Comparison of ENCODE assay signal across 8 mouse cellular contexts in genomic region chr9:106417841-106418625, GRCm38 (mm10). TPM values are rescaled to one million over a fixed set of nuclear protein-coding genes. Genes with fewer than 3 reads are reported as not detected.
A peak's percentile ranks its signal among the peaks of the same experiment; 100 is the strongest.
DNase-seq lines count a peak whose midpoint lies in the region; ATAC-seq and TF ChIP-seq lines count a peak whose summit lies in the region.

No protein-coding gene starts in this region.

- 0 out of 2 replicates have a peak, but pooled peaks cover 3% of the 10 kb centered on the region for H3K4me1 ChIP-seq in brown adipose tissue, adult 24 weeks (ENCODE audit: control insufficient read depth, insufficient read depth, insufficient read length, low read length)
- H3K4me1 ChIP-seq in forebrain, embryonic 14.5 days (ENCODE audit: control insufficient read depth, insufficient read depth, low read length): peaks cover 22% of the 10 kb centered on the region; the same call in 1 of the 2 replicates
- H3K4me1 ChIP-seq in heart, postnatal 0 days (ENCODE audit: control insufficient read depth, insufficient read depth): peaks cover 13% of the 10 kb centered on the region
- H3K4me1 ChIP-seq in liver, embryonic 13.5 days (replicated peaks): peaks cover 23% of the 10 kb centered on the region
- peaks cover 19% of the 10 kb centered on the region for H3K4me1 ChIP-seq in neural tube, embryonic 11.5 days (ENCODE audit: control insufficient read depth, insufficient read depth, low read length)

- no peaks in the 10 kb centered on the region for H3K79me2 ChIP-seq in C2C12 (ENCODE audit: control insufficient read depth, insufficient read depth)

- H3K79me3 ChIP-seq in C2C12 (ENCODE audit: low read depth): no peaks in the 10 kb centered on the region

- no peak overlapping the region for H3K4me3 ChIP-seq in C2C12 (ENCODE audit: insufficient read depth, poor library complexity, severe bottlenecking)
- H3K4me3 ChIP-seq in brown adipose tissue, adult 24 weeks (ENCODE audit: insufficient read depth, low read depth, low read length): 0 out of 2 replicates have a peak overlapping the region, but pooled peaks have one; percentile 9
- peak overlapping the region; percentile 16 for H3K4me3 ChIP-seq in forebrain, embryonic 14.5 days (ENCODE audit: low read depth, low read length)
- peak overlapping the region; percentile 23 for H3K4me3 ChIP-seq in heart, postnatal 0 days (ENCODE audit: low read depth, low read length)
- peak overlapping the region; percentile 30; the same call in 1 of the 2 replicates for H3K4me3 ChIP-seq in liver, embryonic 13.5 days (replicated peaks)
- H3K4me3 ChIP-seq in neural tube, embryonic 11.5 days (ENCODE audit: low read depth, low read length): peak overlapping the region; percentile 16

- peak overlapping the region; percentile 62 for H3K9ac ChIP-seq in forebrain, embryonic 14.5 days (ENCODE audit: low read length)
- H3K9ac ChIP-seq in heart, postnatal 0 days (replicated peaks; ENCODE audit: low read depth, low read length): peak overlapping the region; percentile 17
- peak overlapping the region; percentile 31; the same call in 1 of the 2 replicates for H3K9ac ChIP-seq in liver, embryonic 13.5 days
- peak overlapping the region; percentile 32 for H3K9ac ChIP-seq in neural tube, embryonic 11.5 days (ENCODE audit: low read length)

- no peaks in the 10 kb centered on the region for H3K9me3 ChIP-seq in forebrain, embryonic 14.5 days (replicated peaks; ENCODE audit: control insufficient read depth, low read length)
- H3K9me3 ChIP-seq in heart, postnatal 0 days (replicated peaks; ENCODE audit: control insufficient read depth, low read length): no peaks in the 10 kb centered on the region
- H3K9me3 ChIP-seq in liver, embryonic 13.5 days (replicated peaks): no peaks in the 10 kb centered on the region
- no peaks in the 10 kb centered on the region for H3K9me3 ChIP-seq in neural tube, embryonic 11.5 days (ENCODE audit: control insufficient read depth, low read length)

- H3K36me3 ChIP-seq in C2C12 (ENCODE audit: control insufficient read depth, insufficient read depth): no peaks in the 10 kb centered on the region
- no peaks in the 10 kb centered on the region for H3K36me3 ChIP-seq in forebrain, embryonic 14.5 days (ENCODE audit: control insufficient read depth, insufficient read depth, low read length)
- H3K36me3 ChIP-seq in heart, postnatal 0 days (replicated peaks; ENCODE audit: control insufficient read depth, insufficient read depth, low read length): no peaks in the 10 kb centered on the region
- no peaks in the 10 kb centered on the region for H3K36me3 ChIP-seq in liver, embryonic 13.5 days
- H3K36me3 ChIP-seq in neural tube, embryonic 11.5 days (ENCODE audit: control insufficient read depth, insufficient read depth, low read length): no peaks in the 10 kb centered on the region

- TF ChIP-seq EP300 in heart, postnatal 0 days (IDR thresholded peaks at IDR 0.05; ENCODE audit: low read depth): peak; percentile 75

- WGBS in forebrain, embryonic 14.5 days: 15% methylated on average over 29 of the region's 29 CpGs
- WGBS in heart, postnatal 0 days: 14% methylated on average over 29 of the region's 29 CpGs
- WGBS in liver, embryonic 13.5 days (ENCODE audit: insufficient replicate concordance): 18% methylated on average over 29 of the region's 29 CpGs
- WGBS in neural tube, embryonic 11.5 days: 19% methylated on average over 29 of the region's 29 CpGs

- DNase-seq in forebrain, embryonic 14.5 days (ENCODE audit: low spot score): peak; percentile 93
- DNase-seq in heart, postnatal 0 days (ENCODE audit: low spot score): peak; percentile 86
- DNase-seq in kidney, postnatal 36 days: peak; percentile 87 to 93
- DNase-seq in liver, embryonic 13.5 days: no peak
- DNase-seq in neural tube, embryonic 11.5 days (ENCODE audit: low spot score): peak; percentile 64
- peak; percentile 59 for DNase-seq in thymus, postnatal 25 days

- H3K27me3 ChIP-seq in C2C12 (ENCODE audit: control insufficient read depth, insufficient read depth, insufficient read length): no peaks in the 10 kb centered on the region
- H3K27me3 ChIP-seq in forebrain, embryonic 14.5 days (replicated peaks; ENCODE audit: control insufficient read depth, insufficient read depth, low read length): no peaks in the 10 kb centered on the region
- peaks cover 12% of the 10 kb centered on the region; the same call in 1 of the 2 replicates for H3K27me3 ChIP-seq in heart, postnatal 0 days (ENCODE audit: control insufficient read depth, insufficient read depth, low read length)
- H3K27me3 ChIP-seq in liver, embryonic 13.5 days: peaks cover 50% of the 10 kb centered on the region
- H3K27me3 ChIP-seq in neural tube, embryonic 11.5 days (ENCODE audit: control insufficient read depth, insufficient read depth, low read length): no peaks in the 10 kb centered on the region

- no peak overlapping the region for H3K27ac ChIP-seq in brown adipose tissue, adult 24 weeks (replicated peaks; ENCODE audit: low read depth, low read length)
- H3K27ac ChIP-seq in forebrain, embryonic 14.5 days (ENCODE audit: low read depth, low read length): 0 out of 2 replicates have a peak overlapping the region, but pooled peaks have one; percentile 1
- H3K27ac ChIP-seq in heart, postnatal 0 days (ENCODE audit: low read depth): peak overlapping the region; percentile 16; the same call in 1 of the 2 replicates
- H3K27ac ChIP-seq in liver, embryonic 13.5 days: no peak overlapping the region
- no peak overlapping the region for H3K27ac ChIP-seq in neural tube, embryonic 11.5 days (ENCODE audit: low read depth, low read length)

- peak; percentile 76 for ATAC-seq in forebrain, embryonic 14.5 days
- ATAC-seq in heart, postnatal 0 days (ENCODE audit: insufficient read depth, low read depth): peak; percentile 67
- 0 out of 2 replicates have a peak, but pooled peaks have one; percentile 13 for ATAC-seq in liver, embryonic 13.5 days (ENCODE audit: low read depth)
- ATAC-seq in neural tube, embryonic 11.5 days (ENCODE audit: insufficient read depth, low FRiP score, low TSS enrichment): no peak

- TF ChIP-seq CTCF in C2C12 (IDR thresholded peaks at IDR 0.05; ENCODE audit: control insufficient read depth, insufficient read depth, insufficient read length): no peak
- peak; percentile 19; the same call in 1 of the 2 replicates for TF ChIP-seq CTCF in heart, postnatal 0 days (IDR thresholded peaks at IDR 0.05; ENCODE audit: low read depth)

- H3K4me2 ChIP-seq in forebrain, embryonic 14.5 days (ENCODE audit: low read length): peak overlapping the region; percentile 51
- H3K4me2 ChIP-seq in heart, postnatal 0 days (ENCODE audit: low read depth, low read length): peak overlapping the region; percentile 58
- peak overlapping the region; percentile 45 for H3K4me2 ChIP-seq in liver, embryonic 13.5 days
- H3K4me2 ChIP-seq in neural tube, embryonic 11.5 days (ENCODE audit: low read depth): peak overlapping the region; percentile 58

- H3ac ChIP-seq in C2C12 (ENCODE audit: control insufficient read depth, insufficient read length, low read depth): peak overlapping the region; percentile 19

RNA-seq across cellular contexts. Expression of gene Rpl29, which starts 11.2 kb away (rescaled TPM):
- 72.9 TPM for polyA plus RNA-seq in C2C12 (2012; fragmentation: generic; extraction: Trizol)
- 143 and 152 TPM in 2 replicates for polyA plus RNA-seq in brown adipose tissue, adult 24 weeks (2012; ENCODE audit: insufficient read depth, insufficient read length, missing spikeins)
- polyA plus RNA-seq in forebrain, embryonic 14.5 days (2014; fragmentation: Nextera tagmentation; extraction: Ambion mirVana): 718 and 924 TPM in 2 replicates
- 783 and 913 TPM in 2 replicates for total RNA-seq in heart, postnatal 0 days (2014; rRNA removed; ENCODE audit: low replicate concordance)
- 504 and 531 TPM in 2 replicates for polyA plus RNA-seq in heart, postnatal 0 days (2015; fragmentation: Nextera tagmentation; extraction: Ambion mirVana)
- 772 and 835 TPM in 2 replicates for polyA plus RNA-seq in liver, embryonic 13.5 days (2015; fragmentation: Nextera tagmentation; extraction: Ambion mirVana)
- 844 and 856 TPM in 2 replicates for polyA plus RNA-seq in neural tube, embryonic 11.5 days (2014; fragmentation: Nextera tagmentation; extraction: Ambion mirVana)

RNA-seq across cellular contexts. Expression of gene Acy1, which starts 20.1 kb away (rescaled TPM):
- polyA plus RNA-seq in C2C12 (2012; fragmentation: generic; extraction: Trizol): 21.4 TPM
- polyA plus RNA-seq in brown adipose tissue, adult 24 weeks (2012; ENCODE audit: insufficient read depth, insufficient read length, missing spikeins): 3.6 and 6.1 TPM in 2 replicates
- polyA plus RNA-seq in forebrain, embryonic 14.5 days (2014; fragmentation: Nextera tagmentation; extraction: Ambion mirVana): 29.4 and 36.8 TPM in 2 replicates
- total RNA-seq in heart, postnatal 0 days (2014; rRNA removed; ENCODE audit: low replicate concordance): 38.5 and 45.3 TPM in 2 replicates
- polyA plus RNA-seq in heart, postnatal 0 days (2015; fragmentation: Nextera tagmentation; extraction: Ambion mirVana): 19.0 and 20.1 TPM in 2 replicates
- 31.2 and 32.2 TPM in 2 replicates for polyA plus RNA-seq in liver, embryonic 13.5 days (2015; fragmentation: Nextera tagmentation; extraction: Ambion mirVana)
- 32.1 and 33.4 TPM in 2 replicates for polyA plus RNA-seq in neural tube, embryonic 11.5 days (2014; fragmentation: Nextera tagmentation; extraction: Ambion mirVana)

RNA-seq across cellular contexts. Expression of gene Abhd14b, which starts 29.2 kb away (rescaled TPM):
- polyA plus RNA-seq in C2C12 (2012; fragmentation: generic; extraction: Trizol): 6.1 TPM
- polyA plus RNA-seq in brown adipose tissue, adult 24 weeks (2012; ENCODE audit: insufficient read depth, insufficient read length, missing spikeins): 21.5 and 26.4 TPM in 2 replicates
- polyA plus RNA-seq in forebrain, embryonic 14.5 days (2014; fragmentation: Nextera tagmentation; extraction: Ambion mirVana): 5.5 and 5.9 TPM in 2 replicates
- total RNA-seq in heart, postnatal 0 days (2014; rRNA removed; ENCODE audit: low replicate concordance): 14.9 and 46.8 TPM in 2 replicates
- 5.3 and 5.9 TPM in 2 replicates for polyA plus RNA-seq in heart, postnatal 0 days (2015; fragmentation: Nextera tagmentation; extraction: Ambion mirVana)
- 16.7 and 18.2 TPM in 2 replicates for polyA plus RNA-seq in liver, embryonic 13.5 days (2015; fragmentation: Nextera tagmentation; extraction: Ambion mirVana)
- polyA plus RNA-seq in neural tube, embryonic 11.5 days (2014; fragmentation: Nextera tagmentation; extraction: Ambion mirVana): 7.3 and 7.5 TPM in 2 replicates

RNA-seq across cellular contexts. Expression of gene Abhd14a, which starts 29.4 kb away (rescaled TPM):
- 18.4 TPM for polyA plus RNA-seq in C2C12 (2012; fragmentation: generic; extraction: Trizol)
- polyA plus RNA-seq in brown adipose tissue, adult 24 weeks (2012; ENCODE audit: insufficient read depth, insufficient read length, missing spikeins): 12.8 and 12.9 TPM in 2 replicates
- polyA plus RNA-seq in forebrain, embryonic 14.5 days (2014; fragmentation: Nextera tagmentation; extraction: Ambion mirVana): 51.9 and 60.2 TPM in 2 replicates
- total RNA-seq in heart, postnatal 0 days (2014; rRNA removed; ENCODE audit: low replicate concordance): 57.3 and 64.8 TPM in 2 replicates
- 45.8 and 47.1 TPM in 2 replicates for polyA plus RNA-seq in heart, postnatal 0 days (2015; fragmentation: Nextera tagmentation; extraction: Ambion mirVana)
- polyA plus RNA-seq in liver, embryonic 13.5 days (2015; fragmentation: Nextera tagmentation; extraction: Ambion mirVana): 24.4 and 26.3 TPM in 2 replicates
- 33.9 and 38.6 TPM in 2 replicates for polyA plus RNA-seq in neural tube, embryonic 11.5 days (2014; fragmentation: Nextera tagmentation; extraction: Ambion mirVana)

RNA-seq across cellular contexts. Expression of gene Pcbp4, which starts 35.1 kb away (rescaled TPM):
- 294 TPM for polyA plus RNA-seq in C2C12 (2012; fragmentation: generic; extraction: Trizol)
- polyA plus RNA-seq in brown adipose tissue, adult 24 weeks (2012; ENCODE audit: insufficient read depth, insufficient read length, missing spikeins): 12.8 and 14.5 TPM in 2 replicates
- 199 and 226 TPM in 2 replicates for polyA plus RNA-seq in forebrain, embryonic 14.5 days (2014; fragmentation: Nextera tagmentation; extraction: Ambion mirVana)
- total RNA-seq in heart, postnatal 0 days (2014; rRNA removed; ENCODE audit: low replicate concordance): 157 and 188 TPM in 2 replicates
- polyA plus RNA-seq in heart, postnatal 0 days (2015; fragmentation: Nextera tagmentation; extraction: Ambion mirVana): 40.9 and 44.1 TPM in 2 replicates
- polyA plus RNA-seq in liver, embryonic 13.5 days (2015; fragmentation: Nextera tagmentation; extraction: Ambion mirVana): 12.7 and 13.2 TPM in 2 replicates
- 267 and 278 TPM in 2 replicates for polyA plus RNA-seq in neural tube, embryonic 11.5 days (2014; fragmentation: Nextera tagmentation; extraction: Ambion mirVana)

Comparison
In these comparisons a context has a peak if more than half of its experiments do, and no peak if none do; other contexts are left out.
1. H3K27ac ChIP-seq: peak in forebrain, embryonic 14.5 days (single experiment) and heart, postnatal 0 days (single experiment); none in brown adipose tissue, adult 24 weeks (single experiment), liver, embryonic 13.5 days (single experiment) and neural tube, embryonic 11.5 days (single experiment).
2. Peak in every context shown above with its lines, with median percentiles within 50 percentile points of each other: H3K4me2 ChIP-seq and H3K9ac ChIP-seq.